Mouse (Mus musculus) forebrain, embryonic 16.5 days (tissue): Measurements from ENCODE around the gene Atp8b2. TPM values are rescaled to one million over a fixed set of nuclear protein-coding genes. Genes with fewer than 3 reads are reported as not detected.

Experiments used
- ATAC-seq: fragments of 200-750 bp; cut with Nextera tagmentation; 2 replicates; pipeline ENCODE4 v1.8.0; 2017; ENCODE audit warnings: mild to moderate bottlenecking, moderate library complexity
- H3K27ac ChIP-seq: fragments of 300-500 bp; sonication (generic); 2 replicates; pipeline ENCODE4 v1.5.1; 2014; ENCODE audit warnings: low read length, control low read depth
- H3K27me3 ChIP-seq: fragments of 300-500 bp; sonication (generic); replicated peaks from 2 replicates; pipeline ENCODE4 v1.6.1; 2014; ENCODE audit warnings: low read length; ENCODE audit not compliant: control insufficient read depth, insufficient read depth
- H3K36me3 ChIP-seq: fragments of 300-500 bp; sonication (generic); 2 replicates; pipeline ENCODE4 v1.6.1; 2014; ENCODE audit not compliant: control insufficient read depth, insufficient read depth
- H3K4me1 ChIP-seq: fragments of 300-500 bp; sonication (generic); replicated peaks from 2 replicates; pipeline ENCODE4 v1.6.1; 2014; ENCODE audit warnings: low read length; ENCODE audit not compliant: control insufficient read depth, insufficient read depth
- H3K4me2 ChIP-seq: fragments of 300-500 bp; sonication (generic); 2 replicates; pipeline ENCODE4 v1.6.1; 2014; ENCODE audit warnings: mild to moderate bottlenecking, low read length, control low read depth
- H3K4me3 ChIP-seq: fragments of 300-500 bp; sonication (generic); replicated peaks from 2 replicates; pipeline ENCODE4 v1.5.1; 2014; ENCODE audit warnings: mild to moderate bottlenecking, low read length, control low read depth
- H3K9ac ChIP-seq: fragments of 300-500 bp; sonication (generic); replicated peaks from 2 replicates; pipeline ENCODE4 v1.6.1; 2014; ENCODE audit warnings: low read depth, low read length, control low read depth
- H3K9me3 ChIP-seq: fragments of 300-500 bp; sonication (generic); 2 replicates; pipeline ENCODE4 v1.6.1; 2016; ENCODE audit warnings: low read length; ENCODE audit not compliant: control insufficient read depth
- WGBS: fragments of 180-500 bp; shearing (Covaris S2); extraction: QIAGEN DNeasy Blood & Tissue Kit; methylation state at CpG from one replicate; pipeline ENCODE4 v1.1.7; 2014; 5-methylcytosine and 5-hydroxymethylcytosine counted together
- polyA plus RNA-seq: library from polyadenylated mRNA; unstranded; fragments of >200 nt; fragmentation: Nextera tagmentation; extraction: Ambion mirVana; gene quantifications from 2 replicates; pipeline ENCODE4 v1.2.1, GENCODE M21; 2015

Atp8b2 gene
- polyA plus RNA-seq, 1 experiment from 2014 or later, result 14.1 TPM

GRCm38 (mm10) chr3:89912543-89913391 is 50.5 kb downstream of the Atp8b2 start, which contains the start of gene Il6ra:
Gene Il6ra, minus strand, starts transcription at chr3:89913196.
- peak within 1 kb of the TSS; percentile 85 for H3K4me2 ChIP-seq
- no peaks in the 10 kb centered on the region for H3K9me3 ChIP-seq
- under 1% methylated on average over 74 of the region's 75 CpGs for WGBS
- H3K4me1 ChIP-seq, result peaks cover 8% of the 10 kb centered on the region
- peak within 1 kb of the TSS; percentile 62 for H3K9ac ChIP-seq
- no peak within 1 kb of the TSS for H3K27ac ChIP-seq
- H3K4me3 ChIP-seq, result peak within 1 kb of the TSS; percentile 52
- peaks cover 21% of the 10 kb centered on the region for H3K27me3 ChIP-seq
- peak; percentile 90 for ATAC-seq
- no peaks in the 10 kb centered on the region for H3K36me3 ChIP-seq

DNA sequence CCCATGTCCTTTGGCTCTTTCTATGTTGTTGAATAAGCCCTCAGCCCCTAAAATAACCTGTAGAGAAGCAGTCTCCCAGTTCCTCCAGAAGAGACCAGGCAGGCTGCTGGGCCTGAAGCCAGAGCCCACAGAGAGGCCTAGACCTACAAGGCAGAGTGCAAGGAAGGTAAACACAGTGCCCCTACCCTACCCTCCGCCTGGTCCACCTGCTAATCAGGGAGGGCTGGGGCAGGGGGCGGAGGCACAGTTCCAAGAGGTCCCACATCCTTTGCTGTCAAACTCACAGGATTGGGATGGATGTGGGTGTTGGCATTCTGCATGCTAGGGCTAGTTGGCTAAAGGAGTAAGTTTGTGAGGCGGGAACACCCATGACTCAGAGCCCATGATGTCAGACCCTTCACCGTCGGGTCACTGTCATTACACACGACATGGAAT is 51.2 kb downstream of the Atp8b2 start:
- H3K4me3 ChIP-seq, result no peak overlapping the region
- no peak overlapping the region for H3K9ac ChIP-seq
- H3K9me3 ChIP-seq, result no peaks in the 10 kb centered on the region
- H3K36me3 ChIP-seq, result no peaks in the 10 kb centered on the region
- WGBS, result 41% methylated on average over 6 of the region's 6 CpGs
- H3K4me2 ChIP-seq, result peak overlapping the region; percentile 85
- H3K27ac ChIP-seq, result no peak overlapping the region
- peaks cover 21% of the 10 kb centered on the region for H3K27me3 ChIP-seq
- peaks cover 8% of the 10 kb centered on the region for H3K4me1 ChIP-seq
- ATAC-seq, result no peak

GRCm38 (mm10) chr3:89911207-89911606 is 52.1 kb downstream of the Atp8b2 start:
- WGBS, result 83% methylated on average over 3 of the region's 3 CpGs
- Histone ChIP-seq H3K4me2 (no peak overlapping the region), H3K9ac (no peak overlapping the region), H3K27me3 (peaks cover 21% of the 10 kb centered on the region), H3K9me3 (no peaks in the 10 kb centered on the region), H3K27ac (no peak overlapping the region), H3K4me3 (no peak overlapping the region), H3K36me3 (no peaks in the 10 kb centered on the region), H3K4me1 (peaks cover 8% of the 10 kb centered on the region)
- ATAC-seq, result no peak

- ATAC-seq, result no peak
- peaks cover 21% of the 10 kb centered on the region for H3K27me3 ChIP-seq
- H3K9ac ChIP-seq, result no peak overlapping the region
- H3K27ac ChIP-seq, result no peak overlapping the region
- H3K4me2 ChIP-seq, result no peak overlapping the region
- H3K4me1 ChIP-seq, result peaks cover 8% of the 10 kb centered on the region
- no peak overlapping the region for H3K4me3 ChIP-seq
- no peaks in the 10 kb centered on the region for H3K36me3 ChIP-seq
- WGBS, result 78% methylated on average over 5 of the region's 5 CpGs
- no peaks in the 10 kb centered on the region for H3K9me3 ChIP-seq
Measured at GRCm38 (mm10) chr3:89909703-89910542, 53.4 kb downstream of the Atp8b2 start.

DNA sequence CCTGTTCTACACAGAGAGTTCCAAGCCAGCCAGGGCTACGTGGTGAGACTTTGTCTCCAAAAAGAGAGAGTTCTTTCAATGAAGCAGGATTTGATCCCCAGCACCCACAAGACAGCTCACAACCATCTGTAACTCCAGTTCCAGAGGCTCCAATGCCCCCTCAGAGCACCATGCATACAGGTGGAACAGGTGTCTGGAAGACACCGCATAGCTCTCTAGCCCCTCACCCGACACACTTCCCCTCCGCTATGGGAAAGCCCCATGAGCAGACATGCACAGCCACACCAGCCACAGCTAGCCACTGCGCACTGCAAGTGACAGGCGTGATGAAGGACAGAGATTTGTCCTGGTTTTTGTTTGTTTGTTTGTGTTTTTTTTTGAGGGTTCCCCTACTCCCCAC is 54.5 kb downstream of the Atp8b2 start:
- Histone ChIP-seq H3K36me3 (no peaks in the 10 kb centered on the region), H3K27ac (no peak overlapping the region), H3K27me3 (peaks cover 18% of the 10 kb centered on the region), H3K9me3 (no peaks in the 10 kb centered on the region), H3K4me1 (peaks cover 8% of the 10 kb centered on the region), H3K4me2 (no peak overlapping the region), H3K9ac (no peak overlapping the region), H3K4me3 (no peak overlapping the region)
- no peak for ATAC-seq
- WGBS, result 87% methylated on average over 6 of the region's 6 CpGs

DNA sequence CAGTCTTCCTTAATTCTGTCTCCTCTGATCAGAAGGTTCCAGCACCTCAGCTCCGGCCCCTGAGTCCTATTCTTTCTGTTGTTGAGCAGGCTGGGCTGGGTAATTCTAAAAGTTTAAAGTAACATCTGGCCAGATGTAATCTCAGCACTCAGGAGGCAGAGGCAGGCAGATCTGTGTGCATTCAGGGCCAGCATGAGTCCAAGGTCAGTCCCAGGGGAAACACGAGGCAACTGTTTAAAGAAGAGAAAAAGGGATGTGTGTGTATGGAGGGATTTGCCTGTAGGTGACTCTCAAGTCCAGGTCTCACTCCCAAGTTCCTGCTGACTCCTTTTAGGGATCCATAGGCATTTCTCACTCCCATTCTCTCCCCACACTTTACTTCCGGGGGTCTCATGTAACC is 55.5 kb downstream of the Atp8b2 start:
- H3K9me3 ChIP-seq, result no peaks in the 10 kb centered on the region
- peaks cover 11% of the 10 kb centered on the region; the same call in 1 of the 2 replicates for H3K27me3 ChIP-seq
- no peak overlapping the region for H3K4me3 ChIP-seq
- H3K36me3 ChIP-seq, result no peaks in the 10 kb centered on the region
- 94% methylated on average over 3 of the region's 3 CpGs for WGBS
- no peak overlapping the region for H3K9ac ChIP-seq
- H3K4me1 ChIP-seq, result peaks cover 3% of the 10 kb centered on the region
- no peak overlapping the region for H3K27ac ChIP-seq
- ATAC-seq, result no peak
- no peak overlapping the region for H3K4me2 ChIP-seq

GRCm38 (mm10) chr3:89899511-89899908 is 63.8 kb downstream of the Atp8b2 start:
- no peak overlapping the region for H3K27ac ChIP-seq
- no peak for ATAC-seq
- no peaks in the 10 kb centered on the region for H3K36me3 ChIP-seq
- WGBS, result 76% methylated on average over 8 of the region's 8 CpGs
- H3K9ac ChIP-seq, result no peak overlapping the region
- H3K4me1 ChIP-seq, result no peaks in the 10 kb centered on the region
- no peaks in the 10 kb centered on the region for H3K27me3 ChIP-seq
- H3K4me3 ChIP-seq, result no peak overlapping the region
- no peak overlapping the region for H3K4me2 ChIP-seq
- no peaks in the 10 kb centered on the region for H3K9me3 ChIP-seq

- WGBS, result 71% methylated on average over 5 of the region's 5 CpGs
- H3K4me2 ChIP-seq, result no peak overlapping the region
- H3K4me1 ChIP-seq, result no peaks in the 10 kb centered on the region
Measured at GRCm38 (mm10) chr3:89898870-89899510, 64.3 kb downstream of the Atp8b2 start.

GRCm38 (mm10) chr3:89898011-89898410 is 65.3 kb downstream of the Atp8b2 start:
- Histone ChIP-seq H3K27ac (no peak overlapping the region), H3K27me3 (no peaks in the 10 kb centered on the region), H3K4me1 (no peaks in the 10 kb centered on the region), H3K4me2 (no peak overlapping the region), H3K9me3 (no peaks in the 10 kb centered on the region), H3K36me3 (no peaks in the 10 kb centered on the region), H3K4me3 (no peak overlapping the region), H3K9ac (no peak overlapping the region)
- 79% methylated on average over 10 of the region's 10 CpGs for WGBS
- ATAC-seq, result no peak

More at GRCm38 (mm10) chr3:89898870-89899510, 64.3 kb downstream of the Atp8b2 start:
- Histone ChIP-seq H3K4me3 (no peak overlapping the region), H3K27ac (no peak overlapping the region), H3K9me3 (no peaks in the 10 kb centered on the region), H3K36me3 (no peaks in the 10 kb centered on the region), H3K27me3 (no peaks in the 10 kb centered on the region), H3K9ac (no peak overlapping the region)
- no peak for ATAC-seq
